In the genomic region with DNA sequence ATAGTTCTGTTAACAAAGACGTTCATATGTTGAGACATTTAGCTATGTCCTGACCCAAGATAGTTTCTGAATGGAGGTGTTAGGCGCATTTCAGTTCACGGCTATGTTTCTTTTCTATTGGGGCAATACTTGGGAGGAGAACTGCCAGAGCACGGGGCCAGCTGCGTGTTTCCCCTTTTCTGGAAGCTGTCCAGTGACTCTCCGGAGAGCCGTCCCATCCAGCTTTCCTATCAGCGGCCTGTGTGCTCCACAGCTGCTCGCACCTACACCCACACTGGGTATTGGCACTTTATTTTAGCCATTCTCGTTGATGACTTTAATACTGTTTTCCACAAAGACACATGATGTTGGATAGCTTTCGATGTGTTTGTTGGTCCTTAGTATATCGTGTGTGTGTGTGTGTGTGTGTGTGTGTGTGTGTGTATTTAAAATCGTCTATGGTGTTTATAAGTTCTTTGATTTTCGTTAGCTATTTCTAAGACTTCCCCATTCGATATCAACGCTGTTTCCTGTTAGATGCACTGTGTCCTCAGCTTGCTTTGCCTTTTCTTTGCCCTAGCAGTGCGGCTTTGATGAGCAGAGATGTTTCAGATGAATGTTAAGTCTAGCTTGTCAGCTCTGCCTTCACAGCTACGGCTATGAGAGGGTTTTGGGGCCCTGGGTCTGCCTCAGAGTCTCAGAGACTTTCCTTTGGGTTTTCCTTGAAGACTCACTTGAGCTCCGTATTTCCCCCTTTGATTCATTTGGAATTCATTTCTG, we compare ENCODE assay signal across 10 mouse cellular contexts. TPM values are rescaled to one million over a fixed set of nuclear protein-coding genes. Genes with fewer than 3 reads are reported as not detected.
DNase-seq lines count a peak whose midpoint lies in the region; ATAC-seq and TF ChIP-seq lines count a peak whose summit lies in the region.
"Had no signal": no experiment of that assay in that cellular context is flagged by ENCODE, and none has a peak within 500 bp of the region (broad histone marks: within the 10 kb centered on the region; RNA-seq: fewer than 3 reads in every experiment).

No protein-coding gene starts in this region.

- no peak overlapping the region for H3K9ac ChIP-seq in lung, embryonic 16.5 days (ENCODE audit: low read length)
- no peak overlapping the region for H3K9ac ChIP-seq in stomach, postnatal 0 days (ENCODE audit: low read length)
- H3K9ac ChIP-seq: embryonic facial prominence, embryonic 15.5 days had no signal

- H3K36me3 ChIP-seq in heart, embryonic 10.5 days = no peaks in the 10 kb centered on the region
- no peaks in the 10 kb centered on the region for H3K36me3 ChIP-seq in lung, embryonic 16.5 days (ENCODE audit: control insufficient read depth, insufficient read depth, low read length)
- no peaks in the 10 kb centered on the region for H3K36me3 ChIP-seq in stomach, postnatal 0 days (ENCODE audit: control insufficient read depth, insufficient read depth, low read length)
- H3K36me3 ChIP-seq: embryonic facial prominence, embryonic 15.5 days had no signal

- TF ChIP-seq CTCF in stomach, postnatal 0 days (IDR thresholded peaks at IDR 0.05; ENCODE audit: low read depth) = no peak

- no peaks in the 10 kb centered on the region for H3K27me3 ChIP-seq in heart, embryonic 10.5 days (ENCODE audit: insufficient read depth, poor library complexity, severe bottlenecking)
- no peaks in the 10 kb centered on the region for H3K27me3 ChIP-seq in lung, embryonic 16.5 days (ENCODE audit: control insufficient read depth, insufficient read depth, low read depth, low read length)
- no peaks in the 10 kb centered on the region for H3K27me3 ChIP-seq in stomach, postnatal 0 days (ENCODE audit: control insufficient read depth, insufficient read depth, low read length)
- H3K27me3 ChIP-seq: embryonic facial prominence, embryonic 15.5 days had no signal

- ATAC-seq in lung, embryonic 16.5 days (ENCODE audit: low read depth) = peak; percentile 65
- no peak for ATAC-seq in stomach, postnatal 0 days (ENCODE audit: low FRiP score, low TSS enrichment)

- H3K27ac ChIP-seq in heart, embryonic 10.5 days = peak overlapping the region; percentile 72; the same call in 1 of the 2 replicates
- peak overlapping the region; percentile 27; the same call in 1 of the 2 replicates for H3K27ac ChIP-seq in lung, embryonic 16.5 days (ENCODE audit: low read length)
- H3K27ac ChIP-seq in stomach, postnatal 0 days (replicated peaks) = no peak overlapping the region
- H3K27ac ChIP-seq: embryonic facial prominence, embryonic 15.5 days; kidney, postnatal 0 days had no signal

- H3K9me3 ChIP-seq in heart, embryonic 10.5 days = no peaks in the 10 kb centered on the region
- no peaks in the 10 kb centered on the region for H3K9me3 ChIP-seq in lung, embryonic 16.5 days (ENCODE audit: control insufficient read depth, low read length)
- no peaks in the 10 kb centered on the region for H3K9me3 ChIP-seq in stomach, postnatal 0 days (ENCODE audit: control insufficient read depth, low read length)
- H3K9me3 ChIP-seq: embryonic facial prominence, embryonic 15.5 days had no signal

- H3K4me1 ChIP-seq in heart, embryonic 10.5 days = peaks cover 39% of the 10 kb centered on the region
- H3K4me1 ChIP-seq in lung, embryonic 16.5 days (replicated peaks; ENCODE audit: control insufficient read depth, insufficient read depth, low read length) = peaks cover 29% of the 10 kb centered on the region
- H3K4me1 ChIP-seq in stomach, postnatal 0 days (replicated peaks; ENCODE audit: control insufficient read depth, insufficient read depth) = no peaks in the 10 kb centered on the region
- H3K4me1 ChIP-seq: embryonic facial prominence, embryonic 15.5 days had no signal

- H3K4me2 ChIP-seq in lung, embryonic 16.5 days (ENCODE audit: low read depth, low read length) = peak overlapping the region; percentile 23
- no peak overlapping the region for H3K4me2 ChIP-seq in stomach, postnatal 0 days (replicated peaks; ENCODE audit: low read depth)
- H3K4me2 ChIP-seq: embryonic facial prominence, embryonic 15.5 days had no signal

- no peak overlapping the region for H3K4me3 ChIP-seq in heart, embryonic 10.5 days
- H3K4me3 ChIP-seq in lung, embryonic 16.5 days (ENCODE audit: low read length) = no peak overlapping the region
- H3K4me3 ChIP-seq in stomach, postnatal 0 days (ENCODE audit: low read depth, low read length) = no peak overlapping the region
- H3K4me3 ChIP-seq: embryonic facial prominence, embryonic 15.5 days had no signal

- TF ChIP-seq EP300 in stomach, postnatal 0 days (optimal IDR thresholded peaks at IDR 0.05) = no peak

- DNase-seq in MEL-GATA-1-ER (ENCODE audit: extremely low read depth, low read depth) = peak; percentile 14
- DNase-seq in adrenal gland, postnatal 14 days = peak; percentile 64
- no peak for DNase-seq in heart, embryonic 10.5 days (ENCODE audit: low spot score)
- no peak for DNase-seq in right cerebral cortex, postnatal 14 days
- DNase-seq in stomach, postnatal 0 days (ENCODE audit: low spot score) = no peak
- DNase-seq in layer of hippocampus, adult 8-10 months (ENCODE audit: low spot score in 2 of 2) = no peak
- DNase-seq in B cell, adult 2 months = no peak

- WGBS in heart, embryonic 10.5 days = 47% methylated on average over 19 of the region's 19 CpGs
- 32% methylated on average over 19 of the region's 19 CpGs for WGBS in lung, embryonic 16.5 days
- WGBS in stomach, postnatal 0 days = 67% methylated on average over 19 of the region's 19 CpGs

RNA-seq across cellular contexts. Expression of a gene that starts 34.2 kb away (rescaled TPM):
- 78.9 and 95.8 TPM in 2 replicates for total RNA-seq in adrenal gland, postnatal 14 days (2021)
- 58.0 and 93.6 TPM in 2 replicates for polyA plus RNA-seq in heart, embryonic 10.5 days (2016; fragmentation: Nextera tagmentation; extraction: Ambion mirVana)
- 34.3 and 35.0 TPM in 2 replicates for polyA plus RNA-seq in lung, embryonic 16.5 days (2015; fragmentation: Nextera tagmentation; extraction: Ambion mirVana)
- polyA plus RNA-seq in stomach, postnatal 0 days (2015; fragmentation: Nextera tagmentation; extraction: Ambion mirVana) = 34.9 and 36.7 TPM in 2 replicates
- 10 to 100 TPM; 59.0 to 69.4 (median 60.4) TPM for total RNA-seq in layer of hippocampus, adult 8-10 months (2022)

Comparison
In these comparisons a context has a peak if more than half of its experiments do, and no peak if none do; other contexts are left out.
1. DNase-seq: peak in MEL-GATA-1-ER (single experiment) and adrenal gland, postnatal 14 days (single experiment); none in heart, embryonic 10.5 days (single experiment), right cerebral cortex, postnatal 14 days (single experiment), stomach, postnatal 0 days (single experiment), layer of hippocampus, adult 8-10 months (0 of 2) and B cell, adult 2 months (0 of 2).